9 mouse cellular contexts compared by ENCODE assay signal in the genomic region with DNA sequence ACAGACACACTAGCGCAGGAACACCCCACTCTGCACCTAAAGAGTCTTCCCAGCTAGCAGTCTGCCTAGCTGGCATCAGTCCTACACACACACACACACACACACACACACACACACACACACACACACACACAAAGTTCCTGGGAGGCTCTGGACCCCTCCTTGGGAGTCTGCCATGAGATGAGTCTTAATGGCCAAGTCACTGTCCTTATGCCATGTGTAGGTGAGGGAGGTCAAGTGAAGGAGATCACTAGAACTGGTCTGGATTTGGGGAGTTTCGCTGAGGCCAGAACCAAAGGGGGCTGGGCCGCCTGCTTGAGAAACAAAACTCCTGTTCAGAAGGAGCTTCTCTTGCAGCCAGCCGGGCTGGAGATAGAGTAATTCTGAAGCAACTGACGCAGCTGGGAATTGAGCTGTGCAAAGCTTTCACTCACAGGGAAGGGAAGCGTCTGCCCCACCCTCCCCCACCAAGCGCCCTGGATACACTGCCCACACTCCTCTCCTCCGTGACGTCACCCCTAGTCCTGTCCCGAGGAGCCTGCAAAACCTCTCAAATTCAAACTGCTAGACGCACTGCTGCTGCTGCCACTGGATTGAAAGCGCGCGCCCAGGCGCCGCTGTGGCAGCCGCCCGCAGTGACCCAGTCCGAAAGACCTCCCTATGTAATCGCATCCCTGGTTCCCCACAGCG. TPM values are rescaled to one million over a fixed set of nuclear protein-coding genes. Genes with fewer than 3 reads are reported as not detected.
DNase-seq lines count a peak whose midpoint lies in the region; ATAC-seq and TF ChIP-seq lines count a peak whose summit lies in the region.
"Had no signal": no experiment of that assay in that cellular context is flagged by ENCODE, and none has a peak within 500 bp of the region (broad histone marks: within the 10 kb centered on the region; RNA-seq: fewer than 3 reads in every experiment).

No protein-coding gene starts in this region.

- H3K27me3 ChIP-seq in kidney, embryonic 16.5 days (ENCODE audit: insufficient read depth, low read length) = no peaks in the 10 kb centered on the region; the same call in 1 of the 2 replicates
- H3K27me3 ChIP-seq in embryonic facial prominence, embryonic 11.5 days (ENCODE audit: control insufficient read depth, insufficient read depth, low read length) = no peaks in the 10 kb centered on the region
- no peaks in the 10 kb centered on the region for H3K27me3 ChIP-seq in heart, adult 2 months (ENCODE audit: control insufficient read depth, insufficient read depth, low read length)
- peaks cover 11% of the 10 kb centered on the region for H3K27me3 ChIP-seq in liver, embryonic 11.5 days (replicated peaks; ENCODE audit: control insufficient read depth, insufficient read depth, low read length)

- H3K79me2 ChIP-seq in heart, adult 2 months (replicated peaks; ENCODE audit: control insufficient read depth, insufficient read depth, low read length) = no peaks in the 10 kb centered on the region

- H3K9me3 ChIP-seq in kidney, embryonic 16.5 days (ENCODE audit: low read length) = no peaks in the 10 kb centered on the region
- H3K9me3 ChIP-seq in embryonic facial prominence, embryonic 11.5 days (replicated peaks; ENCODE audit: control insufficient read depth, low read length) = no peaks in the 10 kb centered on the region
- H3K9me3 ChIP-seq in liver, embryonic 11.5 days (ENCODE audit: control insufficient read depth, low read length) = no peaks in the 10 kb centered on the region

- H3K9ac ChIP-seq in kidney, embryonic 16.5 days (replicated peaks; ENCODE audit: low read length) = 0 out of 2 replicates have a peak overlapping the region, but pooled peaks have one; percentile 11
- peak overlapping the region; percentile 25; the same call in 1 of the 2 replicates for H3K9ac ChIP-seq in embryonic facial prominence, embryonic 11.5 days (replicated peaks; ENCODE audit: low read length)
- no peak overlapping the region for H3K9ac ChIP-seq in heart, adult 2 months (ENCODE audit: low read depth, low read length)
- no peak overlapping the region for H3K9ac ChIP-seq in liver, embryonic 11.5 days (ENCODE audit: low read depth, low read length)

- ATAC-seq in kidney, embryonic 16.5 days (ENCODE audit: low FRiP score, low TSS enrichment) = peak; percentile 87; the same call in 1 of the 2 replicates
- ATAC-seq in embryonic facial prominence, embryonic 11.5 days (replicated peaks; ENCODE audit: insufficient number of reproducible peaks, low FRiP score, low TSS enrichment, low read depth) = peak; percentile 82
- ATAC-seq in liver, embryonic 11.5 days (replicated peaks; ENCODE audit: low FRiP score) = no peak
- no peak for ATAC-seq in granulocyte monocyte progenitor cell, adult 5-6 weeks (replicated peaks; ENCODE audit: poor library complexity, severe bottlenecking)

- 13% methylated on average over 21 of the region's 21 CpGs for WGBS in kidney, embryonic 16.5 days
- 15% methylated on average over 21 of the region's 21 CpGs for WGBS in embryonic facial prominence, embryonic 11.5 days
- WGBS in heart, adult 2 months = 12% methylated on average over 21 of the region's 21 CpGs
- 5% methylated on average over 21 of the region's 21 CpGs for WGBS in liver, embryonic 11.5 days

- no peak overlapping the region for H3K27ac ChIP-seq in kidney, embryonic 16.5 days (ENCODE audit: low read length)
- H3K27ac ChIP-seq in embryonic facial prominence, embryonic 11.5 days (replicated peaks; ENCODE audit: low read depth, low read length) = no peak overlapping the region
- no peak overlapping the region for H3K27ac ChIP-seq in heart, adult 2 months
- no peak overlapping the region for H3K27ac ChIP-seq in liver, embryonic 11.5 days (ENCODE audit: low read depth, low read length)

- peak overlapping the region; percentile 44 for H3K4me3 ChIP-seq in kidney, embryonic 16.5 days (ENCODE audit: low read length)
- peak overlapping the region; percentile 31 for H3K4me3 ChIP-seq in embryonic facial prominence, embryonic 11.5 days (ENCODE audit: low read depth, low read length)
- H3K4me3 ChIP-seq in heart, adult 2 months = peak overlapping the region; percentile 33; the same call in 1 of the 2 replicates
- peak overlapping the region; percentile 21 for H3K4me3 ChIP-seq in liver, embryonic 11.5 days (ENCODE audit: low read depth, low read length)

- no peaks in the 10 kb centered on the region for H3K36me3 ChIP-seq in kidney, embryonic 16.5 days (ENCODE audit: insufficient read depth, low read length)
- no peaks in the 10 kb centered on the region for H3K36me3 ChIP-seq in embryonic facial prominence, embryonic 11.5 days (replicated peaks; ENCODE audit: control insufficient read depth, insufficient read depth, low read depth, low read length)
- H3K36me3 ChIP-seq in heart, adult 2 months (ENCODE audit: control insufficient read depth, insufficient read depth, low read length) = no peaks in the 10 kb centered on the region
- no peaks in the 10 kb centered on the region for H3K36me3 ChIP-seq in liver, embryonic 11.5 days (ENCODE audit: control insufficient read depth, insufficient read depth, low read length)

- intact Hi-C loops in heart, adult 2 months (cut with DNase I) = no loop called here

- peak overlapping the region; percentile 61 for H3K4me2 ChIP-seq in kidney, embryonic 16.5 days (replicated peaks; ENCODE audit: low read depth, low read length)
- H3K4me2 ChIP-seq in embryonic facial prominence, embryonic 11.5 days (ENCODE audit: low read depth, low read length) = peak overlapping the region; percentile 51
- peak overlapping the region; percentile 48 for H3K4me2 ChIP-seq in liver, embryonic 11.5 days

- TF ChIP-seq EP300 in heart, adult 2 months (IDR thresholded peaks at IDR 0.05; ENCODE audit: insufficient read depth, low read depth, low read length) = no peak

- no peak for TF ChIP-seq CTCF in heart, adult 2 months (IDR thresholded peaks at IDR 0.05)

- no peak for TF ChIP-seq POLR2A in heart, adult 2 months (IDR thresholded peaks at IDR 0.05; ENCODE audit: insufficient read depth, low read depth, low read length)

- no peaks in the 10 kb centered on the region for H3K4me1 ChIP-seq in kidney, embryonic 16.5 days (ENCODE audit: insufficient read depth, low read length)
- no peaks in the 10 kb centered on the region for H3K4me1 ChIP-seq in embryonic facial prominence, embryonic 11.5 days (ENCODE audit: control insufficient read depth, insufficient read depth, low read length)
- H3K4me1 ChIP-seq in heart, adult 2 months (ENCODE audit: control insufficient read depth, insufficient read depth, low read length) = no peaks in the 10 kb centered on the region
- H3K4me1 ChIP-seq in liver, embryonic 11.5 days (replicated peaks; ENCODE audit: control insufficient read depth, insufficient read depth, low read length) = no peaks in the 10 kb centered on the region

- no peak for DNase-seq in kidney, adult 11 months
- DNase-seq in embryonic facial prominence, embryonic 11.5 days (ENCODE audit: low spot score) = peak; percentile 65
- peak; percentile 27 to 36 for DNase-seq in heart, adult 2 months
- DNase-seq in kidney, postnatal 10 days = peak; percentile 43
- DNase-seq in liver, embryonic 11.5 days (ENCODE audit: low spot score) = no peak
- DNase-seq in right cerebral cortex, postnatal 10 days (ENCODE audit: low spot score in 2 of 2) = peak; percentile 79 to 87

RNA-seq across cellular contexts. Expression of a gene that starts 3.5 kb away (rescaled TPM):
- 0.49 and 0.50 TPM in 2 replicates for polyA plus RNA-seq in kidney, embryonic 16.5 days (2015; fragmentation: Nextera tagmentation; extraction: Ambion mirVana)
- polyA plus RNA-seq in embryonic facial prominence, embryonic 11.5 days (2014; fragmentation: Nextera tagmentation; extraction: Ambion mirVana) = 3.3 and 3.5 TPM in 2 replicates
- total RNA-seq in heart, adult 2 months (2021) = under 1 TPM; 0.13 to 0.27 TPM
- polyA plus RNA-seq in heart, adult 2 months (2012; rRNA removed) = 0.02 and 0.29 TPM in 2 replicates
- 0.48 TPM in 2 replicates for polyA plus RNA-seq in liver, embryonic 11.5 days (2014; fragmentation: Nextera tagmentation; extraction: Ambion mirVana)
- total RNA-seq in granulocyte monocyte progenitor cell, adult 5-6 weeks (2014; fragmentation: Nextera tagmentation) = not detected in 2 replicates
- total RNA-seq in granulocyte monocyte progenitor cell, adult 5-6 weeks (2017) = not detected in 2 replicates
- total RNA-seq: hematopoietic stem cell, adult 5-6 weeks had no signal

Comparison
In these comparisons a context has a peak if more than half of its experiments do, and no peak if none do; other contexts are left out.
1. DNase-seq: peak in embryonic facial prominence, embryonic 11.5 days (single experiment), heart, adult 2 months (2 of 2), kidney, postnatal 10 days (single experiment) and right cerebral cortex, postnatal 10 days (2 of 2); none in kidney, adult 11 months (single experiment) and liver, embryonic 11.5 days (single experiment).
2. ATAC-seq: peak in kidney, embryonic 16.5 days (single experiment) and embryonic facial prominence, embryonic 11.5 days (single experiment); none in liver, embryonic 11.5 days (single experiment) and granulocyte monocyte progenitor cell, adult 5-6 weeks (single experiment).
3. H3K9ac ChIP-seq: peak in kidney, embryonic 16.5 days (single experiment) and embryonic facial prominence, embryonic 11.5 days (single experiment); none in heart, adult 2 months (single experiment) and liver, embryonic 11.5 days (single experiment).
4. Peak in every context shown above with its lines, with median percentiles within 50 percentile points of each other: H3K4me2 ChIP-seq and H3K4me3 ChIP-seq.